In genomic region chr11:30204398-30204797, GRCm38 (mm10) we compare ENCODE assay signal across 17 mouse cellular contexts.
DNase-seq lines count a peak whose midpoint lies in the region; ATAC-seq and TF ChIP-seq lines count a peak whose summit lies in the region.
"Had no signal": no experiment of that assay in that cellular context is flagged by ENCODE, and none has a peak within 500 bp of the region (broad histone marks: within the 10 kb centered on the region; RNA-seq: fewer than 3 reads in every experiment).

No protein-coding gene starts in this region.

- DNase-seq in heart, postnatal 0 days (ENCODE audit: low spot score), result no peak
- no peak for DNase-seq in heart, adult 18-20 months
- DNase-seq in lung, postnatal 10 days, result peak; percentile 25
- DNase-seq in lung, postnatal 25 days (ENCODE audit: low spot score), result no peak
- DNase-seq in kidney, postnatal 10 days, result peak; percentile 54
- no peak for DNase-seq in cerebellum, postnatal 4 days (ENCODE audit: low spot score in 2 of 2)
- DNase-seq in urinary bladder, adult 18-20 months (ENCODE audit: low spot score in 2 of 2), result no peak
- DNase-seq in thymus, postnatal 25 days, result no peak
- DNase-seq: adrenal gland, postnatal 14 days; cerebellum, adult 9-10 months; lung, embryonic 14.5 days; right cerebral cortex, adult 18-20 months had no signal

- no peak overlapping the region for H3K4me3 ChIP-seq in heart, postnatal 0 days (ENCODE audit: low read depth, low read length)
- H3K4me3 ChIP-seq: forebrain, embryonic 13.5 days; heart, embryonic 15.5 days; hindbrain, embryonic 13.5 days; limb, embryonic 10.5 days; midbrain, embryonic 12.5 days had no signal

- H3K9me3 ChIP-seq in heart, postnatal 0 days (replicated peaks; ENCODE audit: control insufficient read depth, low read length), result no peaks in the 10 kb centered on the region
- H3K9me3 ChIP-seq: forebrain, embryonic 13.5 days; heart, embryonic 15.5 days; hindbrain, embryonic 13.5 days; limb, embryonic 10.5 days; midbrain, embryonic 12.5 days had no signal

- H3K4me1 ChIP-seq in heart, postnatal 0 days (ENCODE audit: control insufficient read depth, insufficient read depth), result peaks cover 30% of the 10 kb centered on the region
- H3K4me1 ChIP-seq: forebrain, embryonic 13.5 days; limb, embryonic 10.5 days; midbrain, embryonic 12.5 days had no signal

- H3K9ac ChIP-seq in heart, postnatal 0 days (replicated peaks; ENCODE audit: low read depth, low read length), result no peak overlapping the region
- H3K9ac ChIP-seq: forebrain, embryonic 13.5 days; heart, embryonic 15.5 days; hindbrain, embryonic 13.5 days; lung, embryonic 14.5 days; midbrain, embryonic 12.5 days had no signal

- no peak for TF ChIP-seq CTCF in heart, postnatal 0 days (IDR thresholded peaks at IDR 0.05; ENCODE audit: low read depth)

- H3K4me2 ChIP-seq in heart, postnatal 0 days (ENCODE audit: low read depth, low read length), result no peak overlapping the region
- H3K4me2 ChIP-seq: forebrain, embryonic 13.5 days; heart, embryonic 15.5 days; hindbrain, embryonic 13.5 days; lung, embryonic 14.5 days; midbrain, embryonic 12.5 days had no signal

- H3K36me3 ChIP-seq in heart, postnatal 0 days (replicated peaks; ENCODE audit: control insufficient read depth, insufficient read depth, low read length), result peaks cover 63% of the 10 kb centered on the region

- ATAC-seq in heart, postnatal 0 days (ENCODE audit: insufficient read depth, low read depth), result no peak
- ATAC-seq: forebrain, embryonic 13.5 days had no signal

- H3K27ac ChIP-seq in heart, postnatal 0 days (ENCODE audit: low read depth), result 0 out of 2 replicates have a peak overlapping the region, but pooled peaks have one; percentile 2
- H3K27ac ChIP-seq: forebrain, embryonic 13.5 days; hindbrain, embryonic 13.5 days; limb, embryonic 10.5 days; midbrain, embryonic 12.5 days had no signal

- no peaks in the 10 kb centered on the region for H3K27me3 ChIP-seq in heart, postnatal 0 days (ENCODE audit: control insufficient read depth, insufficient read depth, low read length)
- H3K27me3 ChIP-seq: forebrain, embryonic 13.5 days; heart, embryonic 15.5 days; hindbrain, embryonic 13.5 days; midbrain, embryonic 12.5 days had no signal

- no peak for TF ChIP-seq EP300 in heart, postnatal 0 days (IDR thresholded peaks at IDR 0.05; ENCODE audit: low read depth)

Comparison
In these comparisons a context has a peak if more than half of its experiments do, and no peak if none do; other contexts are left out.
1. DNase-seq: peak in lung, postnatal 10 days (single experiment) and kidney, postnatal 10 days (single experiment); none in heart, postnatal 0 days (single experiment), heart, adult 18-20 months (0 of 2), lung, postnatal 25 days (single experiment), cerebellum, postnatal 4 days (0 of 2), urinary bladder, adult 18-20 months (0 of 2) and thymus, postnatal 25 days (single experiment).